Mouse (Mus musculus): ENCODE data around the gene Rtn4. TPM values are rescaled to one million over a fixed set of nuclear protein-coding genes. Genes with fewer than 3 reads are reported as not detected.

Gene Rtn4
- 100 to 1,000 TPM in 1 of 2 experiments, 10 to 100 TPM in 1; 96.8 to 107 TPM for total RNA-seq (2023)

DNA sequence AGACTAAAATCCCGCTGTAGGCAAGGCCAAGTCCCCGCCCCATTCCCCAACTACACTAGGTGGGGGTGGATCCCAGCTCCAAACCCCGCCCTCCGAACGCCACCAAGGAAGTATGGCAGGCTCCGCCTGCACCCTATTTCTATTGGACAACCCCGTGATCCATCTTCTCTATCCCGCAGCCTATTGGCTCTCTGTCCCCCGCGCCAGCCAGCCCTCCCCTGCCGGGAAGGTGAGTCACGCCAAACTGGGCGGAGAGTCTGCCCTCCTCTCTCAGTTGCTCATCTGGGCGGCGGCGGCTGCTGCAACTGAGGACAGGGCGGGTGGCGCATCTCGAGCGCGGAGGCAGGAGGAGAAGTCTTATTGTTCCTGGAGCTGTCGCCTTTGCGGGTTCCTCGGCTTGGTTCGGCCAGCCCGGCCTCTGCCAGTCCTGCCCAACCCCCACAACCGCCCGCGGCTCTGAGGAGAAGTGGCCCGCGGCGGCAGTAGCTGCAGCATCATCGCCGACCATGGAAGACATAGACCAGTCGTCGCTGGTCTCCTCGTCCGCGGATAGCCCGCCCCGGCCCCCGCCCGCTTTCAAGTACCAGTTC lies at the start of gene Rtn4:
Gene Rtn4, plus strand, starts transcription at position 265 of the 590 bp plus-strand sequence.

Other genes starting within 250 kb of the Rtn4 start
- 10 to 100 TPM; 15.7 to 16.0 TPM for gene Prorsd1, start 177.9 kb upstream of the Rtn4 start, total RNA-seq (2023)
- 10 to 100 TPM; 10.6 to 14.9 TPM for gene Mtif2, start 166.5 kb upstream of the Rtn4 start, total RNA-seq (2023)
- not detected for gene Clhc1, start 145.0 kb upstream of the Rtn4 start, total RNA-seq (2023)
- 100 to 1,000 TPM; 874 to 939 TPM for gene Rps27a, start 144.8 kb upstream of the Rtn4 start, total RNA-seq (2023)
- under 1 TPM; 0.31 to 0.48 TPM for gene 4931440F15Rik, start 132.7 kb downstream of the Rtn4 start, total RNA-seq (2023)

Measured in neutrophil, adult 83 days (primary cell).